Mouse (Mus musculus): ENCODE results near the gene Hist1h2ac. TPM values are rescaled to one million over a fixed set of nuclear protein-coding genes. Genes with fewer than 3 reads are reported as not detected.
A peak's percentile ranks its signal among the peaks of the same experiment; 100 is the strongest.

Hist1h2ac gene
- polyA plus RNA-seq, 1 experiment from 2014 or later = 0.75 TPM

DNA sequence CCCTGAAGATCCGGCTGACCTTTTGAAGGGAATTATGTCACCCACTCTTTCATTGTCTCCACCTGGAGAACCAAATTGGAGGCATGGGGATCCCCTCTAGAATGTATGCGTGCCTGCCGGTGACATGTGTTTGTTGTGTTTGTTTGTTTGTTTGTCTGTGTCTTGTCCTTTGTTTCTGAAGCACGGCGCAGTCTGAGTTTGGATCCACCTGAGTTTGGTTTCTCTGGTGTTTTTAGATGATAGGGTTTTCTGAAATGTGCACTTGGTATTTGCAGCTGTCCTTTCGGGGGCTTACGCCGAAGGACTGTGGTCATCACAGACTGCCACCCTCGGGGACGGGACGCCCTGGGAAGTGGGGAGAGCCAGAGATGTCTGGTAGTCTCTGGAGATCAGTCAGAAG, 33.4 kb upstream of the Hist1h2ac start:
- Histone ChIP-seq H3K4me1 (ENCODE audit: control insufficient read depth, insufficient read depth, low read length) (no peaks in the 10 kb centered on the region), H3K4me2 (ENCODE audit: low read depth, low read length) (no peak overlapping the region), H3K9me3 (replicated peaks; ENCODE audit: control insufficient read depth, low read length) (no peaks in the 10 kb centered on the region), H3K36me3 (ENCODE audit: control insufficient read depth, insufficient read depth) (no peaks in the 10 kb centered on the region), H3K27me3 (ENCODE audit: control insufficient read depth, insufficient read depth, low read length) (no peaks in the 10 kb centered on the region), H3K9ac (ENCODE audit: low read length) (no peak overlapping the region), H3K27ac (ENCODE audit: low read length) (no peak overlapping the region), H3K4me3 (ENCODE audit: low read length) (no peak overlapping the region)
- WGBS = 49% methylated on average over 11 of the region's 11 CpGs
- ATAC-seq (replicated peaks; ENCODE audit: extremely low read depth, insufficient read depth, low FRiP score) = no peak

DNA sequence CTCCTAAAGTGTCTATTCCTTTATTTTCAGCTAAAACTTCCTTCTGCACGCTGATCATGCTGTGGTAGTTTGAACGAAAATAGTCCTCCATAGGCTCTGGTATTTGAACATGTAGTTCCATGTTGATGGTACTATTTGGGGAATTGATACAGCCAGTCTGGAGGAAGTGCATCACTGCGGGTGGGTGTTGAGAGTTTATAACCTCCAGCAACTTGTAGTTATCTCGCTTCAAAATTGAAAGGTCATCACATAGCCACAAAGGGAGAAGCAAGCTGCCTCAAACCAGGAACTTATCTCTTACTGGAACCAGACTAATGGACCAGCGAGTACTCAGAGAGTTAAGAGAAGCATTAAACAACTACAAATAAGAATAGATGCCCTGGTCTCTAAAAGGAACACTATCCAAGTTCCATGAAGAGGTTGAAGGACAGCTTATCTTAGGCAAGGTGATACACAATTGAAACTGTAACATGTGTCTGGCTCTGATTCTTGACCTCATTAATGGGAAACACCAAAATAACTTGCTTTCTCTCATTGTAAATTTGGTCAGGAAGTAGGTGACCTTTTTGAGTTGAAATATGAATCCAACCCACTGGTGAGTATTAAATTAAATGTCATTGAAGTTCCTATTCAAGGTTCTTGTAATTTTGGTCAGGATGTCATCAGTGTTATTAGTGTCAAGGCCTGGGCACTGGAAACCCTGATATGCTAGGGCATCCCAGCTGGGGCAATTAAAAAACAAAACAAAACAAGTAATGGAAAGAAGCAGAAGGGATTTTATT, 32.7 kb upstream of the Hist1h2ac start:
- Histone ChIP-seq H3K36me3 (ENCODE audit: control insufficient read depth, insufficient read depth) (no peaks in the 10 kb centered on the region), H3K4me2 (ENCODE audit: low read depth, low read length) (no peak overlapping the region), H3K4me3 (ENCODE audit: low read length) (no peak overlapping the region), H3K9ac (ENCODE audit: low read length) (no peak overlapping the region), H3K27me3 (ENCODE audit: control insufficient read depth, insufficient read depth, low read length) (no peaks in the 10 kb centered on the region), H3K4me1 (ENCODE audit: control insufficient read depth, insufficient read depth, low read length) (no peaks in the 10 kb centered on the region), H3K27ac (ENCODE audit: low read length) (no peak overlapping the region), H3K9me3 (replicated peaks; ENCODE audit: control insufficient read depth, low read length) (no peaks in the 10 kb centered on the region)
- 52% methylated on average over 5 of the region's 5 CpGs for WGBS
- ATAC-seq (replicated peaks; ENCODE audit: extremely low read depth, insufficient read depth, low FRiP score) = no peak

DNA sequence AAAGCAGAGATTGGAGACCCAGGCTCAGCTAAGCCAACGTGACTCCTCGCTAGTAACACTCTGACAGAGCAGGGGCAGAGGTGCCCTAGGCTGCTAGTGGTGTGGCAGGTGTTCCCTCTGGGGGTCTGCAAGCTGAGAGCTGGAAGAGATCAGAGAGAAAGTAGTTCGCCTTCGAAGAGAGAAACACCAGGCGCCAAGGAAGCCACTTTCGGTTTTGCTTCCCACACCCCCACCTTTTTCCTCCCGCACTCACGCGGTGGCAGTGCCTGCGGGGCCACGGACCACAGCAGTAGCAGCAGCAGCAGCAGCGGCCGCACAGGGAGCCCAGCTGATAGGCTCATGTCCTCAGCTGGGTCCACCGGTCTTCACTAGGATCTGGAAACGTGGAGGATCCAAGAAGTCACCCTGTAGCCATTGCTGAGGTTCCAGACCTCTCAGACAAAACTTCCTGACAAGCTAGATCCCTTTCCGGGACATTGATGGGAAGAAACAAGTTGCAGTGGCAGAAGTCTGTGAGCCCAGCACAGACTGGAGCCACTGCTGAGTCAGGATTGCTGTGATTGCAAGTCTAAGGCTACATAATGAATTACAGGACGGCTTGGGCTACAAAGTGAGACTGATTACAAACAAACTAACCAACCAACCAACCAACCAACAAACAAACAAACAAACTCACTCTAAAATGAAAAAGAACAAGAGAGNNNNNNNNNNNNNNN, 26.8 kb upstream of the Hist1h2ac start, which contains the start of gene Hfe:
Gene Hfe (minus strand): TSS at position 481 of the 716 bp plus-strand sequence.
- H3K9ac ChIP-seq (ENCODE audit: low read length) = peak within 1 kb of the TSS; percentile 79
- peak within 1 kb of the TSS; percentile 65 for H3K4me3 ChIP-seq (ENCODE audit: low read length)
- no peaks in the 10 kb centered on the region for H3K36me3 ChIP-seq (ENCODE audit: control insufficient read depth, insufficient read depth)
- peaks cover 12% of the 10 kb centered on the region for H3K4me1 ChIP-seq (ENCODE audit: control insufficient read depth, insufficient read depth, low read length)
- peak; percentile 61 for ATAC-seq (replicated peaks; ENCODE audit: extremely low read depth, insufficient read depth, low FRiP score)
- peak within 1 kb of the TSS; percentile 61 for H3K27ac ChIP-seq (ENCODE audit: low read length)
- WGBS = 3% methylated on average over 17 of the region's 17 CpGs
- H3K9me3 ChIP-seq (replicated peaks; ENCODE audit: control insufficient read depth, low read length) = no peaks in the 10 kb centered on the region
- H3K4me2 ChIP-seq (ENCODE audit: low read depth, low read length) = peak within 1 kb of the TSS; percentile 91
- H3K27me3 ChIP-seq (ENCODE audit: control insufficient read depth, insufficient read depth, low read length) = no peaks in the 10 kb centered on the region

DNA sequence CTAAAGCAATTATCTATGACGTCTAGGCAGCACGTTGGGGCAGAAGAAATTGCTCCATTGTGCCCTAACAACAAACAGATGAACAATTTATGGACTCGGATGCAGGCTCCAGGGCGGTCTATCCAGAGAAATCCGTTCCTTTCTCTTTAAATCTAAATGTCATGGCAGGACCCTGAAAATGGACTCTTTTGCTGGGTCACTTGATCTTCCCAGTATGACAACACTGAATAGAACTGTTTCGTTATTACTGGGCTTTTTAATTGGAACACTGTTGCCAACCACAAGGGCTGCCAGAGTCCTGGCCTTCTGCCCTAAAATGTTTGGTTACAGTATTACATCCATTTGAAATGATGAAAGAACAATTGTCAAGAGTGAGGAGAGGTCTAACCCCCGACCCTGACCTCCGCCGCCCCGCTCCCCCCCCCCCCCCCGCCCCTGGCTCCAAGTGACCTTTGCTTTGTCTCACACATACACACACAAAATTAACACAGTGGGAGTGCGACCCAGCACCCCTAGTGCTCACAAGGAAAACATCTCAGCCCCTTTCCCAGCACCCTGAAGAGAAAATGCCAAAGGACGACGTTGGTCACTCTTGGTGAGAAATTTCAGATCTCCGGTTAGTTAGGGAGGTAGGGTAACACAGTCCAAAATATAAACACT, 26.1 kb upstream of the Hist1h2ac start:
- H3K4me1 ChIP-seq (ENCODE audit: control insufficient read depth, insufficient read depth, low read length) = peaks cover 12% of the 10 kb centered on the region
- peak overlapping the region; percentile 79 for H3K9ac ChIP-seq (ENCODE audit: low read length)
- ATAC-seq (replicated peaks; ENCODE audit: extremely low read depth, insufficient read depth, low FRiP score) = no peak
- H3K4me2 ChIP-seq (ENCODE audit: low read depth, low read length) = peak overlapping the region; percentile 91
- H3K9me3 ChIP-seq (replicated peaks; ENCODE audit: control insufficient read depth, low read length) = no peaks in the 10 kb centered on the region
- H3K27me3 ChIP-seq (ENCODE audit: control insufficient read depth, insufficient read depth, low read length) = no peaks in the 10 kb centered on the region
- H3K36me3 ChIP-seq (ENCODE audit: control insufficient read depth, insufficient read depth) = no peaks in the 10 kb centered on the region
- 32% methylated on average over 15 of the region's 15 CpGs for WGBS
- H3K27ac ChIP-seq (ENCODE audit: low read length) = peak overlapping the region; percentile 61
- peak overlapping the region; percentile 65 for H3K4me3 ChIP-seq (ENCODE audit: low read length)

DNA sequence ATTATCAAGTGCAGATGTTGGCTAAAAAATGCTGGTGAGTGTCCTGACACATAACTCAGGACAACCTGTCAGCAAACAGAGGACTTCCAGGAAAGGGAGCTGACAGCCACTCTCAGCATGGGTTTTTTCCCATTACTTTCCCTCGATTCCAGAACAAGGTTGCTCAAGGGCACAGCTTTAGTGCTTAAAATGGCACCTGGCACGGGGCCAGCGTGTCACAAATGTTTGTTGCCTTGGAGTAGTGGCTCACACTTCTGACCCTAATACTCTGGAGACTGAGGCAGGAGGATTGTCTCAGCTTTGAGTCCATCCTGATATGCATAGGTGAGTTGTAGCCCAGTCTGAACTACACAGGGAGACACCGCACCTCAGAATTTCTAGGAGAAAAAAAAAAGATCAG, 24.9 kb upstream of the Hist1h2ac start:
- Histone ChIP-seq H3K36me3 (ENCODE audit: control insufficient read depth, insufficient read depth) (no peaks in the 10 kb centered on the region), H3K9ac (ENCODE audit: low read length) (no peak overlapping the region), H3K4me3 (ENCODE audit: low read length) (no peak overlapping the region), H3K4me1 (ENCODE audit: control insufficient read depth, insufficient read depth, low read length) (peaks cover 12% of the 10 kb centered on the region), H3K9me3 (replicated peaks; ENCODE audit: control insufficient read depth, low read length) (no peaks in the 10 kb centered on the region), H3K27me3 (ENCODE audit: control insufficient read depth, insufficient read depth, low read length) (no peaks in the 10 kb centered on the region), H3K4me2 (ENCODE audit: low read depth, low read length) (no peak overlapping the region), H3K27ac (ENCODE audit: low read length) (no peak overlapping the region; the same call in 1 of the 2 replicates)
- ATAC-seq (replicated peaks; ENCODE audit: extremely low read depth, insufficient read depth, low FRiP score) = no peak
- 50% methylated on average over 4 of the region's 4 CpGs for WGBS

DNA sequence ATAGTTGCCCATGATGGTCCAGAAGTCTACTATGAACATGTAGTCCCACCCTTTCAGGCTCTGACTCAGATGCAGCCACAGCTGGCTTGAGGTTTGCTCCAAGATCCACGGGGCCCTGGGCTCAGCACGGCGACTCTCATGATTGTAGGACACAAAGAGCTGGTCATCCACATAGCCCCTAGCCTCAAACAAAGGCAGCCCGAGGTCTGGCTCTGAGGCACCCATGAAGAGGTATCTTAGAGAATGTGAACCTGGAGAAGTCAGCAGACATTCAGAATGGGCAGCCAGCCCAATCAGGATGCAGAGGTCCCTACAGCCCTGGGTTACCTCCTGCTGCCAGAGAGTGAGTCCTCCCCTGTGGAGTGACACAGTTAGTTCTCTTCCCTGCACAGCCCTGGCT, 24.3 kb upstream of the Hist1h2ac start:
- H3K27ac ChIP-seq (ENCODE audit: low read length) = no peak overlapping the region; the same call in 1 of the 2 replicates

DNA sequence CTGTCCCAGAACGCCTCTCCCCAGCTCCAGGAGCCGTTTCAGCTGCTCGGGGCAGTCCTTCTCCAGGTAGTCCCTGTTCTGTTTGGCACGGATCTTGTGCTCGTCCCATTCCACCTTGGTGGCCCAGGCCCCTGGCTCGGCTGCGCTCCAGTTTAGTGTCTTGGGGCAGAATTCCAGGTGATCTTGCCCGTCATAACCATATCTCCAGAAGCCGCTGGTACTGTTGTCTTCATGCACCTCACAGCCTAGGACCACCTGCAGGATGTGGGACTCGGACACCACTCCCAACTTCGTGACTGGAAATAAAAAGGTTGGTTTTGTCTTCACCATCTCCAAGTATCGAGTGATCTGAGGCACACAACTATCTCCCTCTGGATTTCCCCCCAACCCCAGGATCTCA, 23.0 kb upstream of the Hist1h2ac start:
- H3K9me3 ChIP-seq (replicated peaks; ENCODE audit: control insufficient read depth, low read length) = no peaks in the 10 kb centered on the region
- H3K9ac ChIP-seq (ENCODE audit: low read length) = no peak overlapping the region
- whole genome bisulfite sequencing = 93% methylated on average over 12 of the region's 12 CpGs
- H3K4me2 ChIP-seq (ENCODE audit: low read depth, low read length) = no peak overlapping the region
- no peaks in the 10 kb centered on the region for H3K27me3 ChIP-seq (ENCODE audit: control insufficient read depth, insufficient read depth, low read length)
- H3K36me3 ChIP-seq (ENCODE audit: control insufficient read depth, insufficient read depth) = no peaks in the 10 kb centered on the region
- H3K4me3 ChIP-seq (ENCODE audit: low read length) = no peak overlapping the region
- no peak overlapping the region for H3K27ac ChIP-seq (ENCODE audit: low read length)
- H3K4me1 ChIP-seq (ENCODE audit: control insufficient read depth, insufficient read depth, low read length) = peaks cover 12% of the 10 kb centered on the region
- no peak for ATAC-seq (replicated peaks; ENCODE audit: extremely low read depth, insufficient read depth, low FRiP score)

More for the DNA sequence above, 24.3 kb upstream of the Hist1h2ac start:
- H3K4me2 ChIP-seq (ENCODE audit: low read depth, low read length) = no peak overlapping the region
- WGBS = 75% methylated on average over 4 of the region's 4 CpGs
- H3K4me3 ChIP-seq (ENCODE audit: low read length) = no peak overlapping the region
- H3K4me1 ChIP-seq (ENCODE audit: control insufficient read depth, insufficient read depth, low read length) = peaks cover 12% of the 10 kb centered on the region
- H3K36me3 ChIP-seq (ENCODE audit: control insufficient read depth, insufficient read depth) = no peaks in the 10 kb centered on the region
- no peaks in the 10 kb centered on the region for H3K27me3 ChIP-seq (ENCODE audit: control insufficient read depth, insufficient read depth, low read length)
- no peaks in the 10 kb centered on the region for H3K9me3 ChIP-seq (replicated peaks; ENCODE audit: control insufficient read depth, low read length)
- no peak overlapping the region for H3K9ac ChIP-seq (ENCODE audit: low read length)
- no peak for ATAC-seq (replicated peaks; ENCODE audit: extremely low read depth, insufficient read depth, low FRiP score)

DNA sequence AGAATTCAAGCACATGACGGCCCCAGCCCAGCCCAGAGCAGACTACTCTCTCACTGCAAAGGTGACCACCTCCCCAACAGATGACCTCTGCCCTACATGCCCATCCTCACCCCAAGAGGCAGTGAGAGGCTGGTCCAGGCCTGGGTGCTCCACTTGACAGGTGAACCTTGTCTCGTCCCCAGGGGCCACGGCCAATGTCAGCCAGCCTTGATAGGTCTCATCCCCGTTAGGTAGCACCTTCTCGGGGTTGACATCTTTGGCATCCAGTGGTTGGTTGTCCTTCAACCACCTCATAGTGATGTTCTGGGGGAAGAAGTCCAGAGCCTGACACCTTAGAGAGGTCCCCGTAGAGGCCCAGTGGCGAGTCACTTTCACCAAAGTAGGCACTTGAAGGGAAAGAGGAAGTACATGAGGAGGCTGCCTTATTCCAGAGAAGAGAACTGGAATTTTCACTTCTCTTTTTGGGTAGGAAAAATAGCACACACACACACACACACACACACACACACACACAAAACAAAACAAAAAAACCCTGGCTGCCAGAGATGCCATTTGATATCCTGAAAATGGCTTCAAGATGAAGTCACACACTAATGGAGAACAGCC, 22.1 kb upstream of the Hist1h2ac start:
- Histone ChIP-seq H3K4me3 (ENCODE audit: low read length) (no peak overlapping the region), H3K4me1 (ENCODE audit: control insufficient read depth, insufficient read depth, low read length) (peaks cover 12% of the 10 kb centered on the region), H3K9ac (ENCODE audit: low read length) (no peak overlapping the region), H3K4me2 (ENCODE audit: low read depth, low read length) (no peak overlapping the region), H3K9me3 (replicated peaks; ENCODE audit: control insufficient read depth, low read length) (no peaks in the 10 kb centered on the region), H3K27ac (ENCODE audit: low read length) (no peak overlapping the region), H3K36me3 (ENCODE audit: control insufficient read depth, insufficient read depth) (no peaks in the 10 kb centered on the region), H3K27me3 (ENCODE audit: control insufficient read depth, insufficient read depth, low read length) (no peaks in the 10 kb centered on the region)
- ATAC-seq (replicated peaks; ENCODE audit: extremely low read depth, insufficient read depth, low FRiP score) = no peak
- 89% methylated on average over 7 of the region's 7 CpGs for WGBS
